Mouse (Mus musculus) kidney, adult 8-10 months (tissue): ENCODE results near the gene Mlana.
A peak's percentile ranks its signal among the peaks of the same experiment; 100 is the strongest.

Experiments used
- DNase-seq, 2 experiments: peaks; one replicate each; pipeline ENCODE4 v3.0.0; 2022

Gene Mlana

DNA sequence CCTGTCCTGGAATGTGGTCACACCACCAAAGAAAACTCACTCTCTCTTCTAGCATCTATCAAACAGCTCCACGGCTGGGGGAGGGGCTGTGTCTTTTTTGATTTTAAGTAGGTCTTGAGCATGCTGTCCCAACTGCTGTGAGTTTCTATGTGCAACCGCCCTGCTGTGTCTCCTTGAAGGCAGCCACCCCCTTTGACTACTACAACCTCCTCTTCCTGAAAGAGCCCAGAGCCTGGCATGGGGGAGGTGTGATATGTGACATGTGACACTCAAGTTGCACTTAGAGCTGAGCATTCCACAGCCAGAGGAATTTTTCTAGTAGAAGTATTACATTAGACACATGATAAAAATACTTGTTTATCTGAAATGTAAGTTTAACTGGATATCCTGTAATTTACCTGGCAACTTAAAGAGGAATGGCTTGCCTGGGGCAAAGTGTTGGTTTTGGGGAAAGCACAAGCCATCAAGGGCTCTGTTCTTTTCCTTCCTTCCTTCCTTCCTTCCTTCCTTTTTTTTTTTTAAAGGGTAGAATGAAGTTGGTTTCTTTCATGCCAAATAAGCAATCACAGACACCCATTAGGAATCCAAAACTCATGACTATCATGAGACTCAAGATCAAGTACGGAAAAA lies at the start of gene Mlana:
TSS of gene Mlana (plus strand) at position 580 of the 630 bp plus-strand sequence.
- no peak for DNase-seq

GRCm38 (mm10) chr19:29648550-29648914 lies 49.1 kb upstream of the Mlana start:
- no peak for DNase-seq

GRCm38 (mm10) chr19:29649683-29650082 lies 47.9 kb upstream of the Mlana start:
- no peak for DNase-seq

DNA sequence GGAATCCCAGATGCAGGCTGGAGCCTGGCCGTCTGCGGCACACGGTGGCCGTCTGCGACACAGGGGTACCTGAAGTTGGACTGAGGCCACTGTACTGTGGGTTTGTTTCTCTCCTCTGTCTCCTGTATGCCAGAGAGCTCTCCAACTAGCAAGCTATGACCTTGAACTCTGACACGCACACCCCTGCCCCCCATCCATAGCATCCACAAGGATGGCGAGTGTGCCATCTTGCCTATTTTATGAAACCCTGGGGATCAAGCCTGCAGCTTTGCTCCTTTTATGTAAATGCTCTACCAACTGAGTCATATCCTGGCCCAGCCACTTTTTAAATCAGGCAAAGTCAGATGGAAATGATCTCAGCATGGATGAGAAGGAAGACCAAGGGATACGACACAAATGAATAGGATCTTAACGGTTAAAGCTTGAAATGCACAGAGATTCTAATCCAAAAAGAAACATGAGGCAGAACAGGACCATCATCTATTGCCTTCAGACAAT lies 43.8 kb upstream of the Mlana start:
- DNase-seq, result no peak

- no peak for DNase-seq
Observed at GRCm38 (mm10) chr19:29655148-29655547, 42.5 kb upstream of the Mlana start.

GRCm38 (mm10) chr19:29656029-29656428 lies 41.6 kb upstream of the Mlana start:
- DNase-seq, result no peak

DNA sequence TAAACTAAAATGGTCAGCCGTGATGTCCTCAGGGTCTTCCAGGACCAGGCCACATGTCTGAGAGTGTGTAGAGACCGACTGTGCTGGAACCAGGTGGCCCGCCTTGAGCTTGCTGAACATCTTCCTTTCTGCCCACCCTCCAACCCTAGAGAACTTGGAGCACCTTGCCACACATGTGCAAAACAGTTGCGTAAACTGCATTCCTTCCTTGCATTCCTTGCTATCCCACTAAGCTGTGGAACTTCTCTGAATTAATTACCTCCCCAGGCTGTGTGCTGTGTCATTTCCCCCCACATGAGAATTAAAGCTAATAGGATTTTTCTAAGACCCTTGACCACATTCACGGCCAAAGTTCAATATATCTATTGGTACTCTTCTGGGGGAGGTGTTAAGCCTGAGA lies 41.0 kb upstream of the Mlana start:
- no peak for DNase-seq

DNA sequence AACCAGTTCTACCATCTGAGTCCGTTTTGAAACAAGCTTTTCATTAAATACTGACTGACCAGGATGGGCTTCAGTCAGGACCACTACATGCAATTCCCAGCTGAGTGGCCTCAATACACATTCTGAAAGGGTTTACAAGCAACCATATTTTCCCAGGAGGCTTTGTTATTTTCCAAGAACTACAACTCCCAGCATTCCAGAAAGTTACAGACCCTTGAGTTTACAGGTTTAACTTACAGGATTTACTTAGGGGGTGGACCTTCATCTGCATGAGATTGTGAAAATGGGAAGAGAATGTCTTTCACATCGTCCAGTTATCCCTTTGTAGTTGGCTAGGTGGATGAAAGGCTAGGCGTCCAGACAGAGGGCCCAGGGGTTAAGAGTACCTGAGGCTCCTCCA lies 40.6 kb upstream of the Mlana start:
- no peak for DNase-seq

DNA sequence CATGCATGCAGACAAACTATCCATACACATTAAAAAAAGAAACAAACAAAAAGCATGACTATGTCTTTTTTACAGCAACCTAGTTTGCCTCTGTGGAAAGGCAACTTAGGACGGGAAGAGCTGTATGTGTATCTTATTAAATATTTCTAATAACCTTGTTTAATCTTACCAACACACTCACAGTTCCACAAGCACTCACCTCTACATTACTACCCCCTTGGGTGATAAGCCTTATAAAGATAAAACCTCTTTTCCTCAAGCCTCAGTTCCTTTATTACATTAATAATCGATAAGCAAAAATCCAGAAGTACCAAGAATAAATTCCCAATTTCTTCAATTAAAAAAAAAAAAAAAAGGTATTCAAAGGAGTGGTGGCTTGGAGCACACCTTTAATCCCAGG lies 40.1 kb upstream of the Mlana start:
- DNase-seq, result no peak

DNA sequence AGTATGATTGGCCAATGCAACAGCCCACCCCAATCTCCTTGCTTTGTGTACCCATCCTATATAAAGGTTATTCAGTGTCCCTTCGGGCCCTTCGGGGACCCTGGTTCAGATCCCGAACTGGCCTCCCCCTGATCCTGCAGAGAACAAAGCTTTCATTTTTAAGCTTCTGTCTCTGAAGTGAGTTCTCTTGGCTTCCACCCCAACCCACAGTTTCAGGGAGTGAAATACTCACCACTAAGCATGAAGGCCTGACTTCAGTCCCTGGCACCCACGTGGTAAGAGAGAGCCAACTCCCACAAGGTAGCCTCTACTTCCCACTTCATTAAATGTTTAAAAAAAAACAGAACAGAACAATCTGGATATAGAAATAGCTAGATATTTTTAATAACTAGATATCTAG lies 38.8 kb upstream of the Mlana start:
- no peak for DNase-seq

DNA sequence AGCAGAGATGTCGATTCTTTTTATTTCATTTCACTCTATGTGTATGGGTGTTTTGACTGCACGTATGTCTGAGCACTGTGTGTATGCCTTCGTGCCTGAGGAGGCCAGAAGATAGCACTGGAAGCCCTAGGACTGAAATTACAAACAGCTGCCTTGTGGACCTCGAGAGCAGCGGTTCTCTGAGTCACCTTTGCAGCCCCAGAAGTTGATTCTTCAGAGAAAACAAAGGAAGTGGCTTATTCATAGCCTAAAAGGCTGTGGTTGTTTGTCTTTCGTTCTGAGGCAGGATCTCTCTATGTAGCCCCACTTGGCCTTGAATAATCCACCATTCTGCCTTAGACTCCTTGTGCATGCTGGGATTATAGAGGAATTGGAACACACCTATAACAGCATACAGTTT lies 37.9 kb upstream of the Mlana start:
- DNase-seq, result no peak

- no peak for DNase-seq
Observed at GRCm38 (mm10) chr19:29660835-29661764, 36.5 kb upstream of the Mlana start.

DNA sequence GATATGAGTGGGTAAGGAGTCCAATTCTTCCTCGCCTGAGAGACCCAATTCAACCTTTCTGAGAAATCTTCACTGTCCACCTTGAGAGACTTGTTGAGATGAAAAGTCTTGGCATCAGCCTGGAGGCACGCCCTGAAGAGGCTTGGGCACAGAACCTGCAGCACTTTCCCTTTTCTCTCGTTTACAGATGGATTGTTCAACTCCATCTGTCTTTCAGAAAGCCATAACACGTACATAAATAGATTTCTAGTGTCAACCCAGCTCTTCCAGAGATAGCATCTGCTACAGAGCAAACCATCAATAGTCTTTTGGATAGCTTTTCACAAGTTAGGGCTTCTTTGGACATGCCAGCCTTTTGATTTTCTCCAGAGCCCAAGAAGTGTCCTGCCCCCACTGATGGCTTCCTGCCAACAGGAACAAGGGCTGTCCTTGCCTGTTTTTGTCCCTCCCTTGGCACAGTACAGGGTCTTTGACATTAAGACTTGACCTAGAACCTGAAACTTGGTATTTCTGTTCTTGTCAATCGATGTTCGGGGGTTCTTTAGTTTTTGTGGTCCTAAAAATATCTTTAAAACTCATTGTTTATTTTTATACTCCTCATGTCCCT lies 35.5 kb upstream of the Mlana start:
- no peak for DNase-seq

- peak; percentile 17 to 60 for DNase-seq
Observed at GRCm38 (mm10) chr19:29663780-29664179, 33.8 kb upstream of the Mlana start.

DNA sequence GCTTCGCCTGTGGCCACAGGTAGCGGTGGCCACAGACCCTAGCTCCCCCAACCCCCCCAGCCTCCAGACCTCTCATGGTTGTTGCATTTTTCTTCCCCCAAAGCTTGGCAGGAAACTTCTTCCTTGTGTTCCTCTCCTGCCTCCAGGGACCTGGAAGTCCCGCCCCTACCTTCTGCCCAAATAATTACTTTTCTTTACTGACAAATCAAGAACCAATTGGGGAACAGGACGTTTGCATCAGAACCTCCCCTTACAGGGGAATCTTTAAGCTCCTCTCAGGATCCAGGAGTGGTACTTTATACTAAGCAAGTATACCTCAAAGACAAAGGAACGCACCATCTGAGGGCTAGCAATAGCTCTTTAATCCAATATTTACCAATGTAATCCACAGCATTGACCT lies 32.7 kb upstream of the Mlana start:
- no peak for DNase-seq

- DNase-seq, result no peak
Observed at GRCm38 (mm10) chr19:29666164-29666563, 31.5 kb upstream of the Mlana start.

DNA sequence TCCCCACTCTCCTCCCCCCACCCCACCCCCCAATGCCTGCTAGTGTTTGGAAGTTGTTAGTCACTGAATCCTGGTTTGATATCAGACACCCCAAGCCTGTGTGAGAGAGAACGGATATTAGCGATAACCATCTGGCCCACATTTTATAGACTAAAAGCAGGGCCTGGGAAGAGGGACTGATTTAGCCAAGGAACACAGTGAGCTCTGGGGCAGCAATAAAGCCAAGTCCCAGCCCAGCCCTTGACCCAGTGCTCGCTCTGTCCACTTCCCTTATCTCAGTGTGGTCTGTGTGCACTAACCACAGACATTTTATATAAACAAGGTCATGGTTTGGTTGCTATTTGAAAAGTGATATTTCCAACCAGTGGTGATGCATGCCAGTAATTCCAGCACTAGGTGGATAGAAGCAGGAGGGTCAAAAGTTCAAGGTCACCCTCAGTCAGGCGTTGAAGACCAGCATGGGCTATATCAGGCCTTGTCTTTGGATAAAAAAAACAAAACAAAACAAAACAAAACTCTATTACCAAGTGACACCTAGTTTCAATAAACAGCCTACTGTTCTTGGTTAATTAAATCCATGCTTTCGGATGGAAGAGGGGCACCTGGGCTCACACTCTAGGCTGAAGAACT lies 30.5 kb upstream of the Mlana start:
- peak; percentile 21 to 47 for DNase-seq

GRCm38 (mm10) chr19:29668135-29668534 lies 29.5 kb upstream of the Mlana start:
- no peak for DNase-seq

- DNase-seq, result no peak
Observed at GRCm38 (mm10) chr19:29670247-29670646, 27.4 kb upstream of the Mlana start.

DNA sequence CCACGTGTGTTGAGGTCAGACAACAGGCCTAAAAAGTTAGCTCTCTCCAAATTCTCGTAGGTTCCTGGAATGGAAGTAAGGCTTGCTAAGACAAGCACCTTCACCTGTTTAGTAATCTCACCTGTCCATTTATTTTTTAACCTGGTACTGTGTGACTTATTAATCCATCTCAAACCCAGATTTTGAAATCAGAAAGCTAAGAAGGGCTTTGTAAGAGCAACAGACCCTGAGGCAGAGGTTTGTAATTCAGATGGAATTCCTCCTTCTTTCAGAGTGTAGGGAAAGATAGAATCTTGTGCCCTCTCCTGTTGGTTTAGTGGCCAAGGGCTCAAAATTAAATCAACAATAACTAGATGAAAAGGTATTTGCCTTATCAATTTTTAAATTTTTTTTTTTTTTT lies 26.5 kb upstream of the Mlana start:
- DNase-seq, result no peak

GRCm38 (mm10) chr19:29672660-29673059 lies 25.0 kb upstream of the Mlana start:
- DNase-seq, result no peak

DNA sequence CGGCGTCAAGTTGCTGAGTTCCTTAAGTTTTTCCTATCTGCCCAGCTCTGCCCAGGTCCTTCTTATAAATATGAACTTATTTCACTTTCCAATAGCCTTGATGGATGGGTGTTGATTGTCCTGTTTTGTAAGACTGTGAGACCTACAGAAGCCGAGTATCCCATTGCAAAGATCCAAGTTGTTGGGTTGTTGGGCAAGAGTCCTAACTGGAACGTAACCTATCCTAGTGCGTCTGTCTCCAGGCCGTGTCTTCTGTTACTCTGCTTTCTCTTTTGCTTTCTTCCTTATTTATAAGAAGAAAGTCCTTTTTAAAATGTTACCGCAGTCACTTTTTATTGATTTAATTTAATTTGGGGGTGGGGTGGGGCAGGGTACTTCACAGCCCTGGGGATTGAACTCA lies 22.7 kb upstream of the Mlana start:
- DNase-seq, result no peak

- no peak for DNase-seq
Observed at GRCm38 (mm10) chr19:29675562-29676078, 22.0 kb upstream of the Mlana start.
